Mouse (Mus musculus): ENCODE data around the gene Rps15a. TPM values are rescaled to one million over a fixed set of nuclear protein-coding genes. Genes with fewer than 3 reads are reported as not detected.

Rps15a gene
- total RNA-seq, 2 experiments from 2014 or later: 1,175 to 2,608 TPM

DNA sequence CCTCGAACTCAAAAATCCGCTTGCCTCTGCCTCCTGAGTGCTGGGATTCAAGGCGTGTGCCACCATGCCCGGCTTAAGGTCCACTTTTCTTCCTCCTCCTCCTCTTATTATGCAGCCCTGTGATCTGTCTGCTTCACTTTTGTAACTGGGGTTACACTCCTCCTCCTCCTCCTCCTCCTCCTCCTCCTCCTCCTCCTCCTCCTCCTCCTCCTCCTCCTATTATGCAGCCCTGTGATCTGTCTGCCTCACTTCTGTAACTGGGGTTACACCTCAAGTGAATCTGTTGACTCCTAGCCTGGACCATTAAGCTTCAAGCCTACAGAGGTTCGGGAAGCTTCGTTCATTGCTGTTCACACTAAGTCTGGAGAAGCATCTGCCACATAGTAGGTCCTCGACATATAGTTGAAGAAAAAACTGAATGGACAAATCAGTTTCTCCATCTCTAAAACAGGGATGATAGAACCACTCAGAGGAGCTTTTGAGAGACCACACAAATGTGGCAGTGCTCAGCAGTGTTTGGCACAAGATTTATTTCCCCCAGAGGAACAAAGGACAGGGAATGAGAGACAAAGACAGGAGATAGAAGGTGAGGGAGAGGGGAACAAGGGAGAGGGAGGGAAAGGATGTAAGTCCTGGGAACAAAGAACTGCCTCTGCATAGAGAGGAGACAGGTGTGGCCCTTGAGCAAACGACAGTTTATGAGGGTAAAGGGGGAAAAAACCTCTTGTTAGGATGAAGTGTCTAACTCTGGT is 975 bp upstream of the Rps15a start:
- ATAC-seq (replicated peaks; ENCODE audit: poor library complexity): no peak

DNA sequence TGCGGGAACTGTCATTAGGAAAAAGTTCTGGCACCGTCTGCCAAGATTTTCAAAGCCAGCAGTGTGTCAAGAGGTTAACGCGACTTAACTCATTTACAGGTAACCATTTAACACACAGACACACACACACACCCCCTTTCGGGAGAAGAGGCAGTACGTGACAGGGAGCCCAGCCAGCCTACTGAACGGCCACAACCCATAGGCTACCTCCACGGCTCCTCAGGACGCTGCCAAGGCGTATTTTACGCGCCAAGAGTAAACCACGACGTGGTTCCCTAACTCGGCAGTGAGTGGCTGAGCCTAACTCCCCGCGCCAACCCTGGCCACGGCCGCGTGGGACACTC is 483 bp downstream of the Rps15a start:
- no peak; the same call in 1 of the 2 replicates for ATAC-seq (replicated peaks; ENCODE audit: poor library complexity)

DNA sequence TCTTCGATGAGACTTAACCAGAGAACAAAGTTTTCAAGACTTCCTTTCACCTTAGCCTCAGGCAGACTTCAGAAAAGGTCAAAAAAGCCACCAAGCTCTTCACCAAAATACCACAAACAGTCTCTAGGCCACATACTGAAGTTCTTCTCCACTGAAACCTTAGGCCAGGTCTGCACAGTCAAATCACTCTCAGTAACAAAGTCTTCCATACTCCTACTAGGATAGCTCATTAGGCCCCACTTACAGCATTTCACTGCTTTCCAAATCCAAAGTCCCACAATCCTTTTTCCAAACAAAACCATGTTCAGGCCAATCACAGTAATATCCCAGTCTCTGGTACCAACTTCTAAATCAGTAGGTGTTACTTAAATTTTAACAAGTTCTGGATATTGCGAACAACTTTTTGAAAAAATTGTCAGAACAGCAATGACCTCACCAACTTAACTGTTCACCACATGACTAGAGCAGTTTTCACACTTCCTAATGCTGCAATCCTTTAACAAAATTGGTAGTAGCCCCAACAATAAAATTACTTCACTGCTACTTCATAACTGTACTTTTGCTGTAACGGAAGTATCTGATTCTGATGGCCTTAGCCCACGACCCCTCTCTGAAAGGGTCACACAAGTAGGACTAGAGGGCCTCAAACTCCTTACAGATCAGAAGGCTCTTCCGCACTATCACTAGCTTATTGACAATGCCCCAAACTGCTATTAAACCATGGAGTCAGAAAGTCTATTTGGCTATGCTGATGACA is 2.3 kb downstream of the Rps15a start:
- no peak for ATAC-seq (replicated peaks; ENCODE audit: poor library complexity)

DNA sequence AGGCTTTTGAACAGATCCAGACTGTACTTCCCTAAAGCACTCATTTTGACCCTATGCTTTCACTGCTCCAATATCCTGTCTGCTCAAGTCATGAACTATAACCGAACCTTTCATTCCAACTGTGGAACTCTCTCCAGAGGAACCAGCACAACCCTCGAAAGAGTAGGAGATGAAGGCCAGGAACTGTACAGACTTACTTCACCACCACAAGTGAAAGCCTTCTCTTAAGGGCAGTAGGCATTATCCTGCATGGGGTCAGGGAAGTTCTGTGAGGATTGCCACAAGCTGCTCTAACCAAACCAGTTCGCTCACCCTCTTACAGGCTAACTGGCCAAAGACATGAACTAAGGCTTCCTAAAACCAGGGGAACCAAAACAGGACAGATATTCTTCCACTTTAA is 4.9 kb downstream of the Rps15a start:
- no peak for ATAC-seq (replicated peaks; ENCODE audit: poor library complexity)

DNA sequence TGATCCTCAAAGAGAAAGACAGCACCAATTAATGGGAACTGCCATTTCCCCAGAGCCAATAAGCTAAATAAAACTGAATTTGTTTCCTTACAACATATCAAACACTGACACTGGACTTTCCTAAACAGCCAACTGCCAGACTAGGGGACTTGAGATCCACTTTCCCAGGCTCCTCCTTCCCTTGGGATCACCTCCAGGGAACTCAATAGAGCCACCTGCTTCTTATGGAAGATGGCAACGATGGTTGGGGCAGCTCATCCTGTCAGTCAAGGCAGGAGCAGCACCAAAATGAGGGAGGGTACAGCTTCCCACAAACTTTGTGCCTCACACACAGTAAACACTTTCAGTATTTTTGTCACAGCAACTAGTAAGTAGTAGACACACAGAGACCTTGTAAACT is 8.3 kb downstream of the Rps15a start:
- ATAC-seq (replicated peaks; ENCODE audit: poor library complexity): no peak

DNA sequence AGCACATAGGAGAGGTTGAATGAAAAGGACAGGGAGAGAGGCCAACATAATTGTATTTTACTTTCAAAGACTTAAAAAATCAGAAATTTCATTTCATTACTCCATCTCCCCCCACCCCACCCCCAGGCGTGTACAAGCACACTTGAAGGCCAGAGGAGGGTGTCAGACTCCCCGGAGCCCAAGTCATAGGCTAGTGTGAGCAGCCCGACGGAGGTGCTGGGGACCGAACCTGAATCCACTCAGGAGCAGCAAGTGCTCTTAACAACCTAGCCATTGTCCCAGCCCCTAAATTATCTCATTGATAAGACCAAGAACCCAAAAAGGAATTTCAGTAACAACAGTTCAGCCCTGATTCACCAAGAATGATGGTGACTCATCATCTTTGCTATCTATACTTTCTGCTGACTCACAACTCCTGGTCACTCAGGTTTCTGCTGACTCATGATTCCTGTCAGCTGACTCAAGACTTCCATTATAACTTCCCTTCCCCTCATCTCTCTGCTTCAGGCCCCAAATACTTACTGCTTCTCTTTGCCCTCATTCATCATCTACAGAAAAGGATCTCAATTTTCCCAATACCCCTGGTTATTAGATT is 11.4 kb downstream of the Rps15a start:
- peak; percentile 38 for ATAC-seq (replicated peaks; ENCODE audit: poor library complexity)

DNA sequence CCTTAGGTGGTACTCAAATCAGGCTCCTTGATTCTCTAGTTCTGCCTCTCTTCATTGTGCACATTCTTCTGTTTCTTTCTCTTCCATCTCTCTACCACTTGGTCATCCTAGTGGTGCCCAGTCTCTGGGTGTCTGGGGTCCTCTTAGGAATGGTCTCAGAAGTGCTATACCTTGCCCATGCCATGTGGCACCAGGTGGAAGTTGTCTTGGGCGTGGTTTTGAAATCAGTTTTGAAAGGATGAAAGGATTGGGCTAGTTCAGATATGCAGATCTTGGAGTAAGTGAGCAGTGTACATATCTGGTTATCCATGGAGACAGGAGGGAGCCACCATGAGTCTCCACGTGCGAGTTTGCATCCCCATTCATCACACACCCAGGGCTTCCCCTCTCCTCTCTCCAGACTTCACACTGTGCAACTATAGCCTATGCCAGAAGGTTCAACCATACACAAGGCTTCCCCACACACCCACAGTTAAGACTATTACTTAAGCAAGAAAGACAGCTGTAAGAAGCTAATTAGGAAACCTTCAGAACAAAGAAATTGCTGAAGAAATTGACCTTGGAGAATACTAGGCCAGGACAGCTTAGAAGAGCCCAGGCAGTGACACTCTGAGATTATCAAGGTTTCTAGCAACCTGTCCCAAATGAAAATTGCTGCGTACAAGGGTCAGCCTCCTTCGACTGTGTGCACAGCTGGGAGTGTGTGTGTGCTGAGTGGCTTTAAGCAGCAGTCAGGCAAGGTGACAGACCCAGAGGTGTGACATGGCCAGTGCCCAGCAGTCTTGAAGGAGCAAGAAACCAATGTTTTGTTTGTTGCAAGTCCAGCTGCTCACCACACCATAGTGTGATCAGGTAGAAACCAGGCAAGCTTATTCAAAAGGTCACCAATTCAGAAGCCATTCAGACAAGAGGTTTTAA is 12.3 kb downstream of the Rps15a start:
- ATAC-seq (replicated peaks; ENCODE audit: poor library complexity): peak; percentile 3; the same call in 1 of the 2 replicates

DNA sequence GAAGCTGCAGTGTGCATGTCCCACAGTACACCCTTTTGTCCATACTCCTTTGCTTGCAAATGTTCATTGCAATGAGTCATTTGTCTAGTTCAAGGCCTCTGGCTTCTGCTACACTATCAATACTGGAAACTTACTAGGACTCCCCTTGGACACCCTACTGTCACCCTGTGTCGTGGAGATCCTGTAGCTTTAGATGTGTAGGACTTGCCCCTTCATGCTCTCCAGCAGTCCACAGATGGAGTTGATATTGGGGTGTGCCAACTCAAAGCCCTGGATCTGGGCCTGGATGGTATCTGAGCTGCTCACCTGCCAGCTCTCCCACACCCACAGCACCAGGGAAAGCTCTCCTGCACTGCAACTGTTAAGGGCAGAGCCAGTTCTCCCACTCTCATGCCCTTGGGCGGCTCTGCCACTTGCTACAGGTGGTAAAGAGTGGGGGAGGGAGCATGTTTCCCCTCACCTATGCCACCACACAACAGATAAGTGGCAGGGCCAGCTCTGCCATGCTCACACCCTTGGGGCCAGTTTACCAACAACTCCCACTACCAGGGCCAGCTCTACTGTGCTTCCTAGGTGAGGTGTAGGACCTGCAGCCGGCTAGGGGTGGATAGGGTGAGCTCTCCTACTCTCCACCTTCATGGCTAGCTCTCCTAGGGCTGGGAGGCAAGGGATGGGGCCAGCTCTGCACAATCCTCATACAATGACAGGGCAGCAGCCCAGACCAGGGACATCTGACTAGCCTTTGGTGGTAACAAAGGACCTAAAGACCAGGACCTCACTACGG is 13.1 kb downstream of the Rps15a start:
- ATAC-seq (replicated peaks; ENCODE audit: poor library complexity): peak; percentile 21

DNA sequence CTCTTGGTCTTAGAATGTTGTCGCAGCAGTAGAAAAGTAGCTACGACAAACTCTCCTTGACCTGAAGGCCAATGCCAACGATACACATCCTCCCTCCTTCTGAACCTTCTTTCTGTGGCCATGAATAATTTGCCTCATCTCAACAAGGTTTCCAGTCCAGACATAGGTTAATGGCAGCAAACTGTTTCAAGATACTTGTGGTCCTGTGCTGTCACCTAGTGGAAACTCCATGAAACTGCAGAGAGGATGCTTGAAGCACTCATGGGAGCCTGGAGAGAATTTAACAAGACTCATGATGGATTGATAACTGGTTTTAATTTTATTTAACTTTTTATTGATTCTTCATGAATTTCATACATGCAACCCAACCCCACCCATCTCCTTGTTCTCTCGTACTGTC is 13.8 kb downstream of the Rps15a start:
- peak; percentile 59 for ATAC-seq (replicated peaks; ENCODE audit: poor library complexity)

DNA sequence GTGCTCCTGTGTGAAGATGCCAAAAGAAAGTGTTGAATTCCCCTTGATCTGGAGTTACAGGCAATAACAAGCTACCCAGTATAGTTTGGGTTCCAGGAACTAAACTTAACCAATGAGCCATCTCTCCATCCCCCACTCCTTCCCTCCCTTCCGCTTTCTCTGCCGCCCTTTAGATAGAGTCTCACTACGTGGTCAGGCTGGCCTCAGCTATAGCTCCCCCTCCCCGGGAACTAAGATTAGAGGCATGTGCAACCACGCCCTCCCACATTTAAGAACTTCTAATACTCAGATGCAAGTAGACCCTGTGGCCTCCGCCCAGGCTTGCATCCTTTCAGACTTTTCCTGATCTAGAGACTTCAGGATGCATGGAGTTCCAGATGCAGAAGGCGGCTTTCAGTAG is 18.4 kb downstream of the Rps15a start:
- ATAC-seq (replicated peaks; ENCODE audit: poor library complexity): peak; percentile 33

DNA sequence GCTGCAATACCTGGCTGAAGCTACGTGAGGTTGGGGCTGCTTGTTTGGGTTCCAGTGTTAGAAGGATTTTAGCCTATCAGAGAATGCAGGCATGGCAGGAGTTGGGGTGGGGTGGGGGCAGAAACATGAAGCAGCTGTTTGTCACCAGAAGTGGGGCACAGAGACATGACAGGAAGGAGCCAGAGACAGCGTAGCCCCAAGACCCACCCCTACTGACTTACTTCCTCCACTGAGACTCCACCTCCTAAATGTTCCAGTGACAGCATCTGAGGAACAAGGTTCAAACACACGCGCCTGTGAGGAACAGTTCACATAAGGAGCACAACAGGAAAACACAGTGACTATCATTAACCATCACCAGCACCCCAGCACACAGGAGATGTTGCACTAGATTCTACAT is 36.0 kb downstream of the Rps15a start:
- 0 out of 2 replicates have a peak, but pooled peaks have one; percentile 20 for ATAC-seq (replicated peaks; ENCODE audit: poor library complexity)

DNA sequence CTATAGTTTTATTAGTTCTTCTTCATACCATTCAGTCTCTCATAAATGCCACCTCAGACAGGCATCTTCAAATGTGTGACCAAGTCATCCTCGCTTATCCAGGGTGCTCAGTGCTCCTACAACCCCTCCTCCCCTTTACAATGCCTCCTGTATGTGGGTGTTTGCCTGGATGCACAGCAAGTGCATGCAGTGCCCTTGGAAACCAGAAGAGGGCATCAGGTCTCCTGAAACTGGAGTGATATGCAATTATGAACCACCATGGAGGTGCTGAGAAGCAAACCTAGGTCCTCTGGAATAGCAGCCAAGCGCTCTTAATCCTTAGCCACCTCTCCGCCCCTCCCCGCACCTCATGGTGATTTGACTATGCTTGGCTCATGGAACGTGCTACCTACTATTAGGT is 36.9 kb downstream of the Rps15a start:
- ATAC-seq (replicated peaks; ENCODE audit: poor library complexity): peak; percentile 55; the same call in 1 of the 2 replicates

DNA sequence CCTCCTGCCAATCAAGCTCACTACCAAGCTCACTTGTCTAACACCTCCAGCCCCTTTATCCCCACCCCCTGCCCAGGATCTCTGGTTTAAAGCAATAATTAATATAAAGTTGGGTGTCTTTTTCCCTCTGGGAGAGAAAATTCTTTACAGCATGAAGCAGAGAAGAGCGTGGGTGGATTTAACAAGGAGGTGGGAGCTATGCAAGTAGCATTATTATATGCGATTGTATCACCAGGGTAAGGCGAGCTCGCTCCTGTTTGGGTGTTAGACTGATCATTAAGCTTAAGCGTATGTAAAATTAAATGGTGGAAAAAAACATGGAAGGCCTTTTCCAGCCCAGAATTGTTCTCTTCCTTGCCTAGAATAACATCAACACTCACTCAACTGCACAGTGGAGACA is 48.7 kb downstream of the Rps15a start:
- no peak for ATAC-seq (replicated peaks; ENCODE audit: poor library complexity)

DNA sequence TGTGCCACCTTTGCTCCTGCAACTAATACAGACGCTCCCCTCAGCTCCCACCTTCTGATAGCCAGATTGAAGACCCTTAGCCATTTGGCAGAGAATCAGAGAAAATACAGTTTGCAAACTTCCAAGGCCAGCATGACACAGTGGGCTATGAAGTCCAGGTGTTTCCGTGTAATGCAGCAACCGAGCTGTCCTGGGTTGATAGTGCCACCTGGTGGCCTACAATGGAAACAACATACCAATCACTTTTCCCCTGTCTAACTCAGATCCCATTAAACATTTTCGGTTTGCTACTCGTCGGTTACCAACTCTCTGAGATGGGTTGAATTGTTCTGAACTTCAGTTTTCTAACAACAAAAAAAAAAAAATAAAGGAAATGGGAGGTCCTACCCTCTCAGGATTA is 59.7 kb downstream of the Rps15a start:
- ATAC-seq (replicated peaks; ENCODE audit: poor library complexity): no peak

Other genes with a start within 250 kb of the Rps15a start
- 231 and 246 TPM in 2 replicates for gene Arl6ip1, start 13.5 kb upstream of the Rps15a start, total RNA-seq (2015)
- gene Arl6ip1, start 13.5 kb upstream of the Rps15a start, total RNA-seq (2017): 214 and 220 TPM in 2 replicates
- gene Smg1, start 127.5 kb upstream of the Rps15a start, total RNA-seq (2015): 46.1 and 59.4 TPM in 2 replicates
- 36.5 and 48.0 TPM in 2 replicates for gene Smg1, start 127.5 kb upstream of the Rps15a start, total RNA-seq (2017)

All from megakaryocyte progenitor cell, adult 5-6 weeks (primary cell).